In genomic region chr2:163970326-163970725, GRCm38 (mm10) we compare ENCODE assay signal across 15 mouse cellular contexts. TPM values are rescaled to one million over a fixed set of nuclear protein-coding genes. Genes with fewer than 3 reads are reported as not detected.
"Had no signal": no experiment of that assay in that cellular context is flagged by ENCODE, and none has a peak within 500 bp of the region (broad histone marks: within the 10 kb centered on the region; RNA-seq: fewer than 3 reads in every experiment).

No protein-coding gene starts in this region.

- DNase-seq: gastrocnemius, adult 2 months; gastrocnemius, postnatal 10 days; gastrocnemius, postnatal 25 days; heart, postnatal 10 days; heart, postnatal 4 days; kidney, adult 18-20 months; kidney, adult 8-10 months; kidney, postnatal 10 days; kidney, postnatal 25 days; kidney, postnatal 4 days; layer of hippocampus, adult 9-11 months; layer of hippocampus, postnatal 36 days had no signal

RNA-seq across cellular contexts. Expression of gene Rims4, which starts 51.8 kb away (rescaled TPM):
- total RNA-seq: granulocyte monocyte progenitor cell, adult 5-6 weeks had no signal
- polyA plus RNA-seq: inflammation-experienced regulatory T-cells, adult 6 months had no signal

RNA-seq across cellular contexts. Expression of gene Pabpc1l, which starts 54.9 kb away (rescaled TPM):
- total RNA-seq: gastrocnemius, adult 2 months; granulocyte monocyte progenitor cell, adult 5-6 weeks had no signal
- polyA plus RNA-seq: liver, adult 2 months had no signal
